Mouse (Mus musculus): ENCODE measurements at regions not wholly inside any gene's neighbourhood (a gene's known extent, or its start where the extent isn't known, plus 50 kb on each side); places are given as distances from the start of the nearest gene placed in this dataset.

DNA sequence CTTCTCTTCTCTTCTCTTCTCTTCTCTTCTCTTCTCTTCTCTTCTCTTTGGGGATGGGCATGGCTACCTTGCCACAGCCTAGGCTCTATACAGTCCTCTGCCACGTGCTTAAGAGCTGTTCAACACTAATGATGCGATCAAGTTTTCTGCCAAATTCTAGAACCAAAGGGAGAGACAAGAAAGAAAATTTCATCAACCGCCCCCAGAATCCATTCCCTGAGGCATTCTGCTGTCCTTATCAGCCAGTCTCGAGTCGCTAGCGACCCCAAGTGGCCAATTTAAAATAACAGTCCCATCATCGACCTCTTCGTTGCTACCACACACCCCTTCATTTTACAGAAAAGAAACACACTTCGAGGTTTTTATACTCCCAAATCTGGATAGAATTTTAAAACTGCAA, 171.5 kb downstream of the Qdpr start:
- Histone ChIP-seq H3K4me3 (ENCODE audit: insufficient read depth, low read length) (no peak overlapping the region), H3K4me1 (ENCODE audit: control insufficient read depth, insufficient read depth, low read length) (no peaks in the 10 kb centered on the region), H3K27ac (ENCODE audit: insufficient read depth, low read depth, low read length) (no peak overlapping the region)
- peak; percentile 74 for TF ChIP-seq CTCF (IDR thresholded peaks at IDR 0.05; ENCODE audit: low read depth, low read length)
- no peak for TF ChIP-seq POLR2A (IDR thresholded peaks at IDR 0.05; ENCODE audit: borderline replicate concordance, low read depth, low read length)

DNA sequence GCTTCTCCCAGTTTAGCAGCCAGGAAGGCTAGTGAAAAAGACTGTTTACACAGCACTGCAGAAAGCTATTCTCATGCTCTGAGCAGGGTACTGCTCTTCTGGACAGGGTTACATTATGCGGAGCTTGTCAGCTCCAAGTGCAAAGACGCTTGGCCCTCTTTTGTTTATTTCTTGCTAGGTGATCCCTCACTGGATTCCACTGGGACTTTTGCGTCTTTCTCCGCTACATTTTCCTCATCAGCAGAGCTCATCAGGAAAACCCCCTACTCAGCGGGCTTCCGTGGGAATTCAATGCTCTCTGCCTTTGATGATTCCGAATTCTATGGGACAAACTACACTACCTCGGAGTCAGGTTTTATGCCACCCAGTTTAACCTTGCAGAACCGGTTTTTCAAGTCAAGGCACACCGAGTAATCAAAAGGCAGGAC, 172.0 kb downstream of the Qdpr start:
- H3K4me1 ChIP-seq (ENCODE audit: control insufficient read depth, insufficient read depth, low read length), result no peaks in the 10 kb centered on the region
- no peak overlapping the region for H3K27ac ChIP-seq (ENCODE audit: insufficient read depth, low read depth, low read length)
- TF ChIP-seq POLR2A (IDR thresholded peaks at IDR 0.05; ENCODE audit: borderline replicate concordance, low read depth, low read length) (no peak), CTCF (IDR thresholded peaks at IDR 0.05; ENCODE audit: low read depth, low read length) (no peak)
- H3K4me3 ChIP-seq (ENCODE audit: insufficient read depth, low read length), result no peak overlapping the region

DNA sequence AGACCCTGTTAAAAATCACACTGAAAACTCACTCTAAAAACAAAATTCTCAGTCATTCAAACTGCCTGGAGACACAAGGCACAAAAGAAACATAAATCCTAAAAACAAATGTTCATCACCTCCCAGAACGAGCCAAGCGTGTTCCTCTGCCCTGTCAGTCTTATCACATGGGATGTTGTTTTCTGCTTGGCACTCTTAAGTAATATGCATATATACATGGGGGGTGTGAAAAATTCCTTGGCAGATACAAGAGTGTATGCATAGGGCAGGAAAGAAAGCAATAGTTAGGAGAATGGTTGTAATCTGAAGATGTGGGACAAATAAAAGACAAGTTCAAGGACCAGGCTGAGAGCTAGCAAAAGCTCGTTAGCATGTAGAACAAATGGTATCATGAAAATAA, 179.4 kb downstream of the Qdpr start:
- H3K27ac ChIP-seq (ENCODE audit: insufficient read depth, low read depth, low read length), result no peak overlapping the region

DNA sequence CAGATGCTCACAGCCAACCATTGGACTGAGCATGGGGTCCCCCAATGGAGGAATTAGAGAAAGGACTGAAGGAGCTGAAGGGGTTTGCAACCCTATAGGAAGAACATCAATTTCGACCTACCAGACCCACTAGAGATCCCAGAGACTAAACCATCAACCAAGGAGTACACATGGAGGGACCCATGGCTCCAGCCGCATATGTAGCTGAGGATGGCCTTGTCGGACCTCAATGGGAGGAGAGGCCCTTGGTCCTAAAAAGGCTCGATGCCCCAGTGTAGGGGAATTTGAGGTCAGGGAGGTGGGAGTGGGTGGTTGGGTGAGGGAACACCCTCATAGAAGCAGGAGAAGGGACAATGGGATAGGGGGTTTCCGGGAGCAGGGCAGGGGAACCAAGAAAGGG, 180.6 kb downstream of the Qdpr start:
- H3K4me3 ChIP-seq (ENCODE audit: insufficient read depth, low read length), result no peak overlapping the region

More for the DNA sequence above, 179.4 kb downstream of the Qdpr start:
- TF ChIP-seq POLR2A (IDR thresholded peaks at IDR 0.05; ENCODE audit: borderline replicate concordance, low read depth, low read length) (no peak), CTCF (IDR thresholded peaks at IDR 0.05; ENCODE audit: low read depth, low read length) (no peak)
- Histone ChIP-seq H3K4me3 (ENCODE audit: insufficient read depth, low read length) (no peak overlapping the region), H3K4me1 (ENCODE audit: control insufficient read depth, insufficient read depth, low read length) (no peaks in the 10 kb centered on the region)

DNA sequence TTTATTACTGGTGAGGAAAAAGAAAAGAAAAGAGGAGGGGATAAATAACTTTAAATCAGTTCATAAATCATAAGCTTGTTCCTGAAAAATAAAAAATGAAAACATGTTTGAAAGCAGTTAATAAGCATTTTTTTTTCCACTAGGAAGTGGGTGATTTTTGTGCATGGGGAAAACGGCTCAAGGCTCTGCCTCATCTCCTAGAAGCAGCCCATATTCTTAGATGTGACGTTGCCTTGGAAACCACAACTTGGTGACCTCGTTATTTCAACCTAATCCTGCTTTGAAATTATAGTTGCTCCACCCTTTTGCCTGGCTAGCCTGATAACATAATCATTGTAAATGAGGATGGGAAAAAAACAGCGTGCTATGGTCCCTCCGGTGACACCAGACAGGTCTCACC, 183.1 kb downstream of the Qdpr start:
- Histone ChIP-seq H3K4me1 (ENCODE audit: control insufficient read depth, insufficient read depth, low read length) (no peaks in the 10 kb centered on the region), H3K27ac (ENCODE audit: insufficient read depth, low read depth, low read length) (no peak overlapping the region), H3K4me3 (ENCODE audit: insufficient read depth, low read length) (no peak overlapping the region)
- TF ChIP-seq POLR2A (IDR thresholded peaks at IDR 0.05; ENCODE audit: borderline replicate concordance, low read depth, low read length) (no peak), CTCF (IDR thresholded peaks at IDR 0.05; ENCODE audit: low read depth, low read length) (no peak)

More for the DNA sequence above, 180.6 kb downstream of the Qdpr start:
- no peaks in the 10 kb centered on the region for H3K4me1 ChIP-seq (ENCODE audit: control insufficient read depth, insufficient read depth, low read length)
- TF ChIP-seq CTCF (IDR thresholded peaks at IDR 0.05; ENCODE audit: low read depth, low read length) (no peak), POLR2A (IDR thresholded peaks at IDR 0.05; ENCODE audit: borderline replicate concordance, low read depth, low read length) (no peak)
- no peak overlapping the region for H3K27ac ChIP-seq (ENCODE audit: insufficient read depth, low read depth, low read length)

DNA sequence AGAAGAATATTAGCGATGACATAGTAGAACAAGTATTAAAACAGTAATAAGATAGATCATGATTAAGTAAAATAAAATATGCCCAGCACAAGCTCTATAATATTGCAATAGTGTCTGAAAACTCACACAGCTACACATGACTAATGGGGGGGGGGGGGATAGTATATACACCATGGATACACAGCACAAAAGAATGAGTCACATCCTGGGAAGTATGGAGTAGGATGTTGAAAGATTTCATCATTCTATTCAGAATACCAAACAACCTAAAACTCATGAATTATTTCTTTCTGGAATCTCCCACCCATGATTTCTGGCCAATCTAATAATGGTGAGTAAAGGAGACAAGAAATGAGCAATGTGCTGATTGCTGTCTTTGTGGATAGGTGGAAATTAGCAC, 191.6 kb downstream of the Qdpr start:
- no peak overlapping the region for H3K27ac ChIP-seq (ENCODE audit: insufficient read depth, low read depth, low read length)
- no peak overlapping the region for H3K4me3 ChIP-seq (ENCODE audit: insufficient read depth, low read length)
- TF ChIP-seq POLR2A (IDR thresholded peaks at IDR 0.05; ENCODE audit: borderline replicate concordance, low read depth, low read length) (no peak), CTCF (IDR thresholded peaks at IDR 0.05; ENCODE audit: low read depth, low read length) (no peak)
- no peaks in the 10 kb centered on the region for H3K4me1 ChIP-seq (ENCODE audit: control insufficient read depth, insufficient read depth, low read length)

DNA sequence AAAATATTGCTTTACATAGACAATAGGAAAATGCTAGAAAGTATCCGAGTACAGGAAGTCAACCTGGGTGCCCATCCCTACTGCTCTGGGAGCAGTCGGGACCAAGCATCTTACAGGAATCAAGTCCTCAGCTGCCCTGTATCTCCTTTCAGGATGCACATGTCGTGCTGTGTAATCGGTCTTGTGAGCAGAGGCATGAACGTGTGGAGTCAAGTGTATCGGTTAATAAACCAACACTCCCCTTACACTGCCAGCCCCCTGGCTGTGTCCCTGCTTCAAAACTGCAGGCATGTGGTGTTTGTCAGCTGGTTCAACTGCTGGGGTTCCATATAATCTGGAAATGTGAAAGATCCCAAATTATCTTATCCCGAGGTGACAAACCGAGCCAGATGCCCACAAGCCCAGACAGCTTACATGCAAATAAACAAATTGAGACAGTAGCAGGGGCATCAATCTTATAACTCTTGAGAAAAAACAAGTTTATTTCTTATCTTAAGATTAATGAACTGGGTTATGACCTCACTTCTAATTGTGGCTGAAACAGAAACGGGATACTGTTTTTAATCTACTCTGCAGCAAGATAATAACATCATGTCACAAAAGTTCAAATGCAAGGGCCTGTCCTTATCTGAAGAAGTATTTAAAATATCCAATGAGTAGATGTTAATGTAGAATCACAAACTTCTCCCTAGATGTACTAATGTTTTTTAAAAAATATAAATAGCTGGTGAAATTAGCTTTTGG, 193.6 kb downstream of the Qdpr start:
- Histone ChIP-seq H3K4me1 (ENCODE audit: control insufficient read depth, insufficient read depth, low read length) (no peaks in the 10 kb centered on the region), H3K4me3 (ENCODE audit: insufficient read depth, low read length) (no peak overlapping the region), H3K27ac (ENCODE audit: insufficient read depth, low read depth, low read length) (no peak overlapping the region)
- TF ChIP-seq CTCF (IDR thresholded peaks at IDR 0.05; ENCODE audit: low read depth, low read length) (no peak), POLR2A (IDR thresholded peaks at IDR 0.05; ENCODE audit: borderline replicate concordance, low read depth, low read length) (no peak)

DNA sequence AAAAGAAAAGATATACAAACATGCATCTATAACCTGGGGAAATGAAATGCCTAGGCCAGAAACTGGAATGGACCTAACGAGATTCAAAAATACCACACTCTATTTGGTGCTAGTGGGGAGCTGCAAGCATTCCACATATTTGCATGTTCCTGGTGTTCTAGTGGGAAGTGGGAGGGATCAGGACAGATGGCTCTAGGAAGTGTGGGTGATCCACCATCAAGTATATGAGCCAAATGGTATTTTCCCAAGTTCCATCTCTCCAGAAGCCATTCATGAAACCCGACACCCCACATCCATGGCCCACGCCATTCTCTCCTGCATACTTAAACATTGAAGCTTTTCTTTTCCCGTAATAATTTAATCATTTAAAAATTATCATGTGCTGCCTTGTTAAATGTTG, 218.2 kb downstream of the Qdpr start:
- Histone ChIP-seq H3K27ac (ENCODE audit: insufficient read depth, low read depth, low read length) (no peak overlapping the region), H3K4me3 (ENCODE audit: insufficient read depth, low read length) (no peak overlapping the region), H3K4me1 (ENCODE audit: control insufficient read depth, insufficient read depth, low read length) (no peaks in the 10 kb centered on the region)
- no peak for TF ChIP-seq POLR2A (IDR thresholded peaks at IDR 0.05; ENCODE audit: borderline replicate concordance, low read depth, low read length)
- no peak for TF ChIP-seq CTCF (IDR thresholded peaks at IDR 0.05; ENCODE audit: low read depth, low read length)

DNA sequence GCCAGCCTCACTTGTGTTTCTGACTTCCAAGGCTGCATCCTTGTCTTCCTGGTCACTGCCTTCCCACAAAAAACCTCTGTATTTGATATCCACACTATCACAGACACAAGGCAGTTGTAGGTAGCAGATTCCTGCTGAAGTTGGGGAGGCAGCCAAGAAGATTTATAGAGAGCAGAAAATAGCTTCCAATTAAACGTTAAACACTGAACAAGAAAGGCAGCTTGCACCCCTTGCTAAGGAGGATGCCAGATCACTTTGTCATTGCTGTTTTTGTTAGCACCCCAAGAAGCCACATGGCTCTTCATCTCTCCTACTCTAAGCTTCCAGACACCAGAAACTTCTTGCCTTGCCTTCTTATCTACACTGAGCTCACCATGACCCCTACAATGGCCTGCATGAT, 219.9 kb downstream of the Qdpr start:
- Histone ChIP-seq H3K4me1 (ENCODE audit: control insufficient read depth, insufficient read depth, low read length) (no peaks in the 10 kb centered on the region), H3K4me3 (ENCODE audit: insufficient read depth, low read length) (no peak overlapping the region), H3K27ac (ENCODE audit: insufficient read depth, low read depth, low read length) (no peak overlapping the region)
- TF ChIP-seq POLR2A (IDR thresholded peaks at IDR 0.05; ENCODE audit: borderline replicate concordance, low read depth, low read length) (no peak), CTCF (IDR thresholded peaks at IDR 0.05; ENCODE audit: low read depth, low read length) (no peak)

DNA sequence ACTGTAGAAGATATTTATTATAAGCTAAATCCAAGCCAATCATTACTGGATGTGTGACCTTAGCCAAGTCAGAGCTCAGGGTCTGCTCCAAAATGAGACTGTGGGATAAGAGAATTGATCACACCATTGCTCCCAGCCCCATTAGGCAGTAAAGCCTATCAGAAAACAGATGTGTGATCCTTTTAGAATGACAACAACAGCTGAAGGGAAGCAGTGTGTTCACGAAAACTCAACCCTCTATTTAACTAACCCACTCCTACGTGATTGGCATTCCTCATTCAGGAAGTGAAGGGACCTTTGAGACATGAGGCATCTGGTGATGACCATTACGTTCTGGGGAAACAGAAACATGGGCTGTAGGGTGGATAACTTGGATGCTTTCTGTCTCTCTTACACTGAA, 220.6 kb downstream of the Qdpr start:
- no peaks in the 10 kb centered on the region for H3K4me1 ChIP-seq (ENCODE audit: control insufficient read depth, insufficient read depth, low read length)
- TF ChIP-seq CTCF (IDR thresholded peaks at IDR 0.05; ENCODE audit: low read depth, low read length) (no peak), POLR2A (IDR thresholded peaks at IDR 0.05; ENCODE audit: borderline replicate concordance, low read depth, low read length) (no peak)
- H3K27ac ChIP-seq (ENCODE audit: insufficient read depth, low read depth, low read length), result no peak overlapping the region
- no peak overlapping the region for H3K4me3 ChIP-seq (ENCODE audit: insufficient read depth, low read length)
